Mouse (Mus musculus): ENCODE data around the gene Gm3854. TPM values are rescaled to one million over a fixed set of nuclear protein-coding genes. Genes with fewer than 3 reads are reported as not detected.

The Gm3854 gene
- polyA plus RNA-seq, 1 experiment from 2014 or later: 3.1 TPM

GRCm38 (mm10) chr7:6397996-6398975 lies 54.7 kb downstream of the Gm3854 start, which contains the start of gene Smim17:
Gene Smim17, plus strand, starts transcription at chr7:6398715.
- Histone ChIP-seq H3K27me3 (replicated peaks; ENCODE audit: low read depth, poor library complexity, severe bottlenecking) (no peaks in the 10 kb centered on the region), H3K4me1 (peaks cover 5% of the 10 kb centered on the region), H3K9me3 (no peaks in the 10 kb centered on the region), H3K27ac (replicated peaks) (0 out of 2 replicates have a peak within 1 kb of the TSS, but pooled peaks have one; percentile 40), H3K4me3 (peak within 1 kb of the TSS; percentile 58), H3K36me3 (replicated peaks) (peaks cover 29% of the 10 kb centered on the region)
- WGBS: 26% methylated on average over 25 of the region's 25 CpGs
- peak; percentile 50 for DNase-seq (ENCODE audit: low spot score)

Other genes starting within 250 kb of the Gm3854 start
- 23.5 and 26.1 TPM in 2 replicates for gene Zfp787, start 187.8 kb upstream of the Gm3854 start, polyA plus RNA-seq (2016; fragmentation: Nextera tagmentation; extraction: Ambion mirVana)
- gene Zfp444, start 171.5 kb upstream of the Gm3854 start, polyA plus RNA-seq (2016; fragmentation: Nextera tagmentation; extraction: Ambion mirVana): 85.1 and 86.3 TPM in 2 replicates
- gene Galp, start 146.7 kb upstream of the Gm3854 start, polyA plus RNA-seq (2016; fragmentation: Nextera tagmentation; extraction: Ambion mirVana): not detected in 2 replicates
- gene Zscan5b, start 121.5 kb upstream of the Gm3854 start, polyA plus RNA-seq (2016; fragmentation: Nextera tagmentation; extraction: Ambion mirVana): not detected in 2 replicates
- not detected in 2 replicates for gene Epp13, start 91.0 kb upstream of the Gm3854 start, polyA plus RNA-seq (2016; fragmentation: Nextera tagmentation; extraction: Ambion mirVana)
- gene Zfp667, start 57.2 kb upstream of the Gm3854 start, polyA plus RNA-seq (2016; fragmentation: Nextera tagmentation; extraction: Ambion mirVana): 6.0 and 6.6 TPM in 2 replicates
- gene Zfp583, start 12.5 kb upstream of the Gm3854 start, polyA plus RNA-seq (2016; fragmentation: Nextera tagmentation; extraction: Ambion mirVana): 7.1 and 7.6 TPM in 2 replicates
- 0.88 and 1.3 TPM in 2 replicates for gene Zfp78, start 19.5 kb downstream of the Gm3854 start, polyA plus RNA-seq (2016; fragmentation: Nextera tagmentation; extraction: Ambion mirVana)
- gene Zfp28, start 39.5 kb downstream of the Gm3854 start, polyA plus RNA-seq (2016; fragmentation: Nextera tagmentation; extraction: Ambion mirVana): 9.5 and 10.8 TPM in 2 replicates
- gene Smim17, start 55.0 kb downstream of the Gm3854 start, polyA plus RNA-seq (2016; fragmentation: Nextera tagmentation; extraction: Ambion mirVana): 0.40 and 0.42 TPM in 2 replicates
- not detected in 2 replicates for gene Gm20715, start 66.5 kb downstream of the Gm3854 start, polyA plus RNA-seq (2016; fragmentation: Nextera tagmentation; extraction: Ambion mirVana)
- gene Olfr1344, start 94.9 kb downstream of the Gm3854 start, polyA plus RNA-seq (2016; fragmentation: Nextera tagmentation; extraction: Ambion mirVana): not detected in 2 replicates
- not detected in 2 replicates for gene Olfr1336, start 112.4 kb downstream of the Gm3854 start, polyA plus RNA-seq (2016; fragmentation: Nextera tagmentation; extraction: Ambion mirVana)
- gene Olfr1346, start 123.3 kb downstream of the Gm3854 start, polyA plus RNA-seq (2016; fragmentation: Nextera tagmentation; extraction: Ambion mirVana): not detected in 2 replicates
- not detected in 2 replicates for gene Olfr5, start 143.2 kb downstream of the Gm3854 start, polyA plus RNA-seq (2016; fragmentation: Nextera tagmentation; extraction: Ambion mirVana)
- not detected in 2 replicates for gene Olfr1347, start 156.0 kb downstream of the Gm3854 start, polyA plus RNA-seq (2016; fragmentation: Nextera tagmentation; extraction: Ambion mirVana)
- gene Olfr1348, start 165.0 kb downstream of the Gm3854 start, polyA plus RNA-seq (2016; fragmentation: Nextera tagmentation; extraction: Ambion mirVana): not detected in 2 replicates
- gene Olfr1349, start 179.2 kb downstream of the Gm3854 start, polyA plus RNA-seq (2016; fragmentation: Nextera tagmentation; extraction: Ambion mirVana): not detected in 2 replicates
- gene Olfr1350, start 221.1 kb downstream of the Gm3854 start, polyA plus RNA-seq (2016; fragmentation: Nextera tagmentation; extraction: Ambion mirVana): not detected in 2 replicates

Measured in embryonic facial prominence, embryonic 10.5 days (tissue).